Mouse (Mus musculus): ENCODE results near the gene Itgb7.

Gene Itgb7

GRCm38 (mm10) chr15:102248812-102249191 lies 17.1 kb upstream of the Itgb7 start:
- DNase-seq (ENCODE audit: low read depth, low spot score): no peak

GRCm38 (mm10) chr15:102248131-102248811 lies 16.5 kb upstream of the Itgb7 start:
- no peak for DNase-seq (ENCODE audit: low read depth, low spot score)

GRCm38 (mm10) chr15:102247252-102248130 lies 15.7 kb upstream of the Itgb7 start:
- no peak for DNase-seq (ENCODE audit: low read depth, low spot score)

GRCm38 (mm10) chr15:102246866-102247251 lies 15.1 kb upstream of the Itgb7 start:
- peak; percentile 93 for DNase-seq (ENCODE audit: low read depth, low spot score)

GRCm38 (mm10) chr15:102245891-102246741 lies 14.4 kb upstream of the Itgb7 start:
- DNase-seq (ENCODE audit: low read depth, low spot score): peak; percentile 52

- no peak for DNase-seq (ENCODE audit: low read depth, low spot score)
These were observed 13.7 kb upstream of the Itgb7 start for GRCm38 (mm10) chr15:102245461-102245881.

GRCm38 (mm10) chr15:102244306-102245191 lies 12.8 kb upstream of the Itgb7 start:
- no peak for DNase-seq (ENCODE audit: low read depth, low spot score)

- no peak for DNase-seq (ENCODE audit: low read depth, low spot score)
These were observed 11.8 kb upstream of the Itgb7 start for GRCm38 (mm10) chr15:102243229-102244190.

- no peak for DNase-seq (ENCODE audit: low read depth, low spot score)
These were observed 10.9 kb upstream of the Itgb7 start for GRCm38 (mm10) chr15:102242404-102243228.

- no peak for DNase-seq (ENCODE audit: low read depth, low spot score)
These were observed 8.9 kb upstream of the Itgb7 start for GRCm38 (mm10) chr15:102240607-102241006.

- no peak for DNase-seq (ENCODE audit: low read depth, low spot score)
These were observed 8.1 kb upstream of the Itgb7 start for GRCm38 (mm10) chr15:102239851-102240250.

GRCm38 (mm10) chr15:102239260-102239590 lies 7.5 kb upstream of the Itgb7 start:
- DNase-seq (ENCODE audit: low read depth, low spot score): peak; percentile 67

- no peak for DNase-seq (ENCODE audit: low read depth, low spot score)
These were observed 7.0 kb upstream of the Itgb7 start for GRCm38 (mm10) chr15:102238543-102239259.

- no peak for DNase-seq (ENCODE audit: low read depth, low spot score)
These were observed 3.8 kb upstream of the Itgb7 start for GRCm38 (mm10) chr15:102235371-102236027.

GRCm38 (mm10) chr15:102233896-102234295 lies 2.2 kb upstream of the Itgb7 start:
- DNase-seq (ENCODE audit: low read depth, low spot score): no peak

GRCm38 (mm10) chr15:102232764-102233163 lies 1.0 kb upstream of the Itgb7 start:
- DNase-seq (ENCODE audit: low read depth, low spot score): no peak

- no peak for DNase-seq (ENCODE audit: low read depth, low spot score)
These were observed 1.1 kb downstream of the Itgb7 start for GRCm38 (mm10) chr15:102230408-102231321.
